Mouse (Mus musculus) embryonic facial prominence, embryonic 10.5 days (tissue): ENCODE measurements around the gene Acot7. TPM values are rescaled to one million over a fixed set of nuclear protein-coding genes. Genes with fewer than 3 reads are reported as not detected.

ENCODE experiments used
- polyA plus RNA-seq: library from polyadenylated mRNA; unstranded; fragments of >200 nt; fragmentation: Nextera tagmentation; extraction: Ambion mirVana; gene quantifications from 2 replicates; pipeline ENCODE4 v1.2.1, GENCODE M21; 2016

The Acot7 gene
- polyA plus RNA-seq, 1 experiment from 2014 or later: 51.8 TPM

Other genes with a start within 250 kb of the Acot7 start
- 113 and 121 TPM in 2 replicates for gene Dnajc11, start 244.4 kb upstream of the Acot7 start, polyA plus RNA-seq
- gene Thap3, start 189.1 kb upstream of the Acot7 start, polyA plus RNA-seq: 33.5 and 34.7 TPM in 2 replicates
- gene Phf13, start 181.9 kb upstream of the Acot7 start, polyA plus RNA-seq: 29.0 and 32.1 TPM in 2 replicates
- 9.7 and 10.6 TPM in 2 replicates for gene Klhl21, start 169.3 kb upstream of the Acot7 start, polyA plus RNA-seq
- 25.0 and 26.4 TPM in 2 replicates for gene Zbtb48, start 150.5 kb upstream of the Acot7 start, polyA plus RNA-seq
- 0.50 and 0.68 TPM in 2 replicates for gene Tas1r1, start 139.6 kb upstream of the Acot7 start, polyA plus RNA-seq
- gene Nol9, start 138.8 kb upstream of the Acot7 start, polyA plus RNA-seq: 43.7 and 44.2 TPM in 2 replicates
- gene Plekhg5, start 105.6 kb upstream of the Acot7 start, polyA plus RNA-seq: 11.7 and 13.2 TPM in 2 replicates
- 1.0 and 1.3 TPM in 2 replicates for gene Tnfrsf25, start 62.2 kb upstream of the Acot7 start, polyA plus RNA-seq
- 7.5 and 10.3 TPM in 2 replicates for gene Espn, start 25.8 kb upstream of the Acot7 start, polyA plus RNA-seq
- gene Hes2, start 19.3 kb upstream of the Acot7 start, polyA plus RNA-seq: 0.11 and 1.0 TPM in 2 replicates
- gene Gpr153, start 96.1 kb downstream of the Acot7 start, polyA plus RNA-seq: 2.7 and 4.0 TPM in 2 replicates
- gene Hes3, start 113.5 kb downstream of the Acot7 start, polyA plus RNA-seq: 0.10 and 2.3 TPM in 2 replicates
- gene Icmt, start 119.1 kb downstream of the Acot7 start, polyA plus RNA-seq: 29.5 and 30.2 TPM in 2 replicates
- 1.3 and 2.3 TPM in 2 replicates for gene Rnf207, start 140.9 kb downstream of the Acot7 start, polyA plus RNA-seq
- 360 and 367 TPM in 2 replicates for gene Rpl22, start 147.6 kb downstream of the Acot7 start, polyA plus RNA-seq
- gene Chd5, start 160.5 kb downstream of the Acot7 start, polyA plus RNA-seq: 0.05 TPM in 2 replicates